Mouse (Mus musculus): ENCODE data around the gene Nmnat1. TPM values are rescaled to one million over a fixed set of nuclear protein-coding genes. Genes with fewer than 3 reads are reported as not detected.
"Not testable (repeated sequence)": the region's sequence is repeated elsewhere in the genome, so short reads cannot be mapped to it uniquely, and the experiment has no call there.

Gene Nmnat1
- total and polyA plus RNA-seq, 3 experiments: 8.6 to 11.4 (median 10.9) TPM

GRCm38 (mm10) chr4:149459425-149459824 is 25.6 kb downstream of the Nmnat1 start (continued):
- TF ChIP-seq RCOR1 (conservative IDR thresholded peaks at IDR 0.05; ENCODE audit: low read depth, low read length) (no peak), JUND (conservative IDR thresholded peaks at IDR 0.05; ENCODE audit: low read depth, low read length) (no peak)

GRCm38 (mm10) chr4:149458526-149458925 is 26.5 kb downstream of the Nmnat1 start:
- Histone ChIP-seq H3K4me1 (ENCODE audit: control insufficient read depth in 1 of 2, insufficient read depth in 2 of 2) (0 out of 4 replicates have a peak, but pooled peaks cover 0 to 4% of the 10 kb centered on the region in 2 experiments), H3K27me3 (replicated peaks) (no peaks in the 10 kb centered on the region)

GRCm38 (mm10) chr4:149457831-149458430 is 27.1 kb downstream of the Nmnat1 start:
- H3K9ac ChIP-seq (ENCODE audit: insufficient read depth, low read depth): no peak overlapping the region
- no peak overlapping the region for H3K4me2 ChIP-seq (ENCODE audit: insufficient read depth, low read depth, poor library complexity, severe bottlenecking)

More at GRCm38 (mm10) chr4:149458526-149458925, 26.5 kb downstream of the Nmnat1 start:
- H3K9me3 ChIP-seq (replicated peaks; ENCODE audit: low read length): no peaks in the 10 kb centered on the region
- no peak overlapping the region for H3K9ac ChIP-seq (ENCODE audit: insufficient read depth, low read depth)
- no peaks in the 10 kb centered on the region for H3K79me2 ChIP-seq (replicated peaks; ENCODE audit: control insufficient read depth, extremely low read depth, insufficient read depth, poor library complexity, severe bottlenecking)
- H3K4me2 ChIP-seq (ENCODE audit: insufficient read depth, low read depth, poor library complexity, severe bottlenecking): no peak overlapping the region
- H3K4me3 ChIP-seq (replicated peaks in 1 of 3; ENCODE audit: low read depth in 2 of 3, low read length in 2 of 3, poor library complexity in 1 of 3): no peak overlapping the region
- DNase-seq (ENCODE audit: extremely low read depth): no peak
- dilution Hi-C loops (cut with MboI; ENCODE audit: extremely low pct_ligation_motif_present, extremely low pct_unique_long_range_greater_than_20kb, low sequenced_read_pairs) (no loop called here), in situ Hi-C loops (cut with MboI; ENCODE audit: low pct_ligation_motif_present, low pct_unique_long_range_greater_than_20kb, low sequenced_read_pairs) (no loop called here)
- no peaks in the 10 kb centered on the region for H3K36me3 ChIP-seq (replicated peaks in 1 of 2; ENCODE audit: control insufficient read depth in 1 of 2, insufficient read depth in 1 of 2, low read length in 1 of 2)
- no peak overlapping the region for H3K27ac ChIP-seq (ENCODE audit: insufficient read depth, low read depth)
- TF ChIP-seq ELF1 (IDR thresholded peaks at IDR 0.05; ENCODE audit: low read depth, low read length) (no peak), BHLHE40 (IDR thresholded peaks at IDR 0.05; ENCODE audit: low read depth, low read length) (no peak), POLR2AphosphoS2 (IDR thresholded peaks at IDR 0.05; ENCODE audit: low read depth, low read length) (no peak), MYC (IDR thresholded peaks at IDR 0.05; ENCODE audit: low read depth, low read length) (no peak), NELFE (IDR thresholded peaks at IDR 0.05; ENCODE audit: low read depth, low read length) (no peak), CHD2 (IDR thresholded peaks at IDR 0.05; ENCODE audit: low read length) (no peak), USF1 (IDR thresholded peaks at IDR 0.05; ENCODE audit: low read depth, low read length) (no peak), KAT2A (IDR thresholded peaks at IDR 0.05; ENCODE audit: insufficient replicate concordance, low read length) (no peak), ZKSCAN1 (IDR thresholded peaks at IDR 0.05; ENCODE audit: borderline replicate concordance, low read depth, low read length) (no peak), E2F4 (IDR thresholded peaks at IDR 0.05; ENCODE audit: insufficient replicate concordance, low read depth, low read length) (no peak), POLR2A (IDR thresholded peaks at IDR 0.05; ENCODE audit: low read depth, low read length) (no peak), PAX5 (IDR thresholded peaks at IDR 0.05; ENCODE audit: low read length) (no peak), EP300 (IDR thresholded peaks at IDR 0.05; ENCODE audit: low read length) (no peak), CHD1 (IDR thresholded peaks at IDR 0.05; ENCODE audit: low read depth, low read length) (no peak), SMC3 (IDR thresholded peaks at IDR 0.05; ENCODE audit: low read depth, low read length) (no peak), UBTF (IDR thresholded peaks at IDR 0.05; ENCODE audit: low read depth, low read length) (no peak), RAD21 (IDR thresholded peaks at IDR 0.05; ENCODE audit: low read depth, low read length) (no peak), ZNF384 (IDR thresholded peaks at IDR 0.05; ENCODE audit: low read depth, low read length) (no peak), CTCF (conservative IDR thresholded peaks at IDR 0.05 in 1 of 2, IDR thresholded peaks at IDR 0.05 in 1 of 2; ENCODE audit: low read depth in 2 of 2, low read length in 2 of 2) (no peak)

GRCm38 (mm10) chr4:149457163-149457562 is 27.8 kb downstream of the Nmnat1 start:
- H3K4me1 ChIP-seq (ENCODE audit: control insufficient read depth in 1 of 2, insufficient read depth in 2 of 2); H3K27me3 ChIP-seq (replicated peaks); H3K4me2 ChIP-seq (ENCODE audit: insufficient read depth, low read depth, poor library complexity, severe bottlenecking); H3K27ac ChIP-seq (ENCODE audit: insufficient read depth, low read depth); H3K4me3 ChIP-seq (replicated peaks in 1 of 3; ENCODE audit: low read depth in 2 of 3, low read length in 2 of 3, poor library complexity in 1 of 3); H3K36me3 ChIP-seq (replicated peaks in 1 of 2; ENCODE audit: control insufficient read depth in 1 of 2, insufficient read depth in 1 of 2, low read length in 1 of 2); H3K79me2 ChIP-seq (replicated peaks; ENCODE audit: control insufficient read depth, extremely low read depth, insufficient read depth, poor library complexity, severe bottlenecking); DNase-seq (ENCODE audit: extremely low read depth); H3K9ac ChIP-seq (ENCODE audit: insufficient read depth, low read depth); in situ Hi-C loops (cut with MboI; ENCODE audit: low pct_ligation_motif_present, low pct_unique_long_range_greater_than_20kb, low sequenced_read_pairs); dilution Hi-C loops (cut with MboI; ENCODE audit: extremely low pct_ligation_motif_present, extremely low pct_unique_long_range_greater_than_20kb, low sequenced_read_pairs); H3K9me3 ChIP-seq (replicated peaks; ENCODE audit: low read length): not testable (repeated sequence)

More at GRCm38 (mm10) chr4:149457831-149458430, 27.1 kb downstream of the Nmnat1 start:
- Histone ChIP-seq H3K9me3 (replicated peaks; ENCODE audit: low read length) (no peaks in the 10 kb centered on the region), H3K79me2 (replicated peaks; ENCODE audit: control insufficient read depth, extremely low read depth, insufficient read depth, poor library complexity, severe bottlenecking) (no peaks in the 10 kb centered on the region), H3K27ac (ENCODE audit: insufficient read depth, low read depth) (no peak overlapping the region), H3K36me3 (replicated peaks in 1 of 2; ENCODE audit: control insufficient read depth in 1 of 2, insufficient read depth in 1 of 2, low read length in 1 of 2) (no peaks in the 10 kb centered on the region), H3K4me3 (replicated peaks in 1 of 3; ENCODE audit: low read depth in 2 of 3, low read length in 2 of 3, poor library complexity in 1 of 3) (no peak overlapping the region), H3K4me1 (ENCODE audit: control insufficient read depth in 1 of 2, insufficient read depth in 2 of 2) (0 out of 4 replicates have a peak, but pooled peaks cover 0 to 4% of the 10 kb centered on the region in 2 experiments), H3K27me3 (replicated peaks) (no peaks in the 10 kb centered on the region)
- TF ChIP-seq MAX (IDR thresholded peaks at IDR 0.05; ENCODE audit: low read length): no peak
- TF ChIP-seq USF1 (IDR thresholded peaks at IDR 0.05; ENCODE audit: low read depth, low read length): no peak
- TF ChIP-seq POLR2AphosphoS2 (IDR thresholded peaks at IDR 0.05; ENCODE audit: low read depth, low read length): no peak
- TF ChIP-seq CTCF (conservative IDR thresholded peaks at IDR 0.05 in 1 of 2, IDR thresholded peaks at IDR 0.05 in 1 of 2; ENCODE audit: low read depth in 2 of 2, low read length in 2 of 2): no peak
- no peak for TF ChIP-seq TBP (conservative IDR thresholded peaks at IDR 0.05; ENCODE audit: low read depth, low read length)
- no peak for TF ChIP-seq GABPA (IDR thresholded peaks at IDR 0.05; ENCODE audit: insufficient replicate concordance, low read depth, low read length)
- TF ChIP-seq NRF1 (IDR thresholded peaks at IDR 0.05; ENCODE audit: low read depth, low read length): no peak
- TF ChIP-seq ZKSCAN1 (IDR thresholded peaks at IDR 0.05; ENCODE audit: borderline replicate concordance, low read depth, low read length): no peak
- in situ Hi-C loops (cut with MboI; ENCODE audit: low pct_ligation_motif_present, low pct_unique_long_range_greater_than_20kb, low sequenced_read_pairs) (no loop called here), dilution Hi-C loops (cut with MboI; ENCODE audit: extremely low pct_ligation_motif_present, extremely low pct_unique_long_range_greater_than_20kb, low sequenced_read_pairs) (no loop called here)
- DNase-seq (ENCODE audit: extremely low read depth): no peak

Measured in CH12.LX (cell line).